Mouse (Mus musculus) embryonic stem cell, embryonic (primary cell): ENCODE data around the gene Patj.

Source experiments
- CTCF ChIA-PET, 4 experiments: fragments of 300-600 bp in 2 of 4; fragments of 350-600 bp in 2 of 4; sonication (Branson Sonifier 250); formaldehyde crosslinking; loops; one replicate each; lab custom pipeline; 2022; ENCODE audit warnings: inconsistent platforms in 2 of 4; lab: Charles Lee
- POLR2A ChIA-PET, 4 experiments: fragments of 300-600 bp in 2 of 4; fragments of 350-600 bp in 2 of 4; sonication (Branson Sonifier 250); formaldehyde crosslinking; loops; one replicate each; lab custom pipeline; 2022; ENCODE audit warnings: antibody characterized with exemption in 4 of 4, inconsistent platforms in 1 of 4; lab: Charles Lee

Gene Patj

DNA sequence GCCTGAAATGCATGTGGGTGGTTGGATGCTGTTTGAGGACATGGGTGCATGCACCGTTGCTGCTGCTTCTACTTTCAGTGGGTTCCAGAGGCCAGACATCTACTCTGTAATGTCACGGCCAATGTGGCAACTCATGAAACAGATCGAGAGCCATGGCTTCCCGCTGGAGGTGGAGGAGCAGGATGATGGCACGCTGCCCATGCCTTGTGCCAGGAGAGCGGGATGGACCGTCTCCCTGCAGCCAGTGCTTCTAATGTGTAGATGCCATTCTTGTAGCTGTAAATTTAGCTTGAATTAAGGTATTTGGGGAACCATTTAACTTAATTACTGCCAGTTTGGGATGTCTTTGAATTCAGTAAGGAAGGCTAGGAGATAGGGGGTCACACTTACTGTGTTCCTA lies 270.3 kb downstream of the Patj start:
- CTCF ChIA-PET, result no interaction called here
- POLR2A ChIA-PET, result no interaction called here

DNA sequence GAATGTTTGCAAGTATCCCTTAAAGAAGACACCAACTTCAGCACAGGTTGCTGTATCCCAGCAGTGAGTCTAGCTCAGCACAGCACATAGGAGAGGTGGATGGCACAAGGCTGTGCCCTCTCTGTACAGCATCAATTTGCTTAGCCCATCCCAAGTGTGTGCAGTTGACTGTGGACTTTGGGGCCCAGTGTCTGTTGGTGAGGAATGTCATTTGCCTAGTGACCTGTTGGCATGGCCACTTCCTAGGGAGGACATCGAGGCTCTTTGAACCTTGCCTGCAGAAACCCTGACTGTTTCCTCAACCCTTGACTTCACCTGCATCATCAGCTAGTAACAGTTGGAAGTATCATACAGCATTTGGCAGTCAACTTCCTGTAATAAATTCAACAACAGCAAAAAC lies 270.9 kb downstream of the Patj start:
- CTCF ChIA-PET, result no interaction called here

DNA sequence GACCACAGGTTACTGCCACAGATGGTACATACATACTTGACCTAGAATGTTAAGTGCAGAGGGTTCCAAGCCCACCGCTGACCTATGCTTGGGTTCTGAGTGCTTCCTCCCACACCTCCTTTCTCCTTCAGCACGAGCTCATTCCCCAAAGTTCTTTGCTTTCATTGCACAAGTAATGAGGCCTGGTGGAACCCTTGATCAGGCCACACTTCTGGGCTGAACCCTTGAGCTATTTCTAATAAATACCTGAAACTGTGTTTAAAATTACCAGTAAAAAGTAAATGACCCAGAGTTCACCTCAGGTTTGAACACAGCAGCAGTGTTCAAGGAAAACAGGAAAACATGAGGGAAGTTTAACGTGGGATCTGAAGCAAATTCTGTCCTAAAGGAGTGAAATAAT lies 271.4 kb downstream of the Patj start:
- ChIA-PET POLR2A (no interaction called here), CTCF (interaction anchor here in 1 of 4 experiments (0.6 kb wide), 1 partner anchor 699 kb away, joined by 4 read pairs; no protein-coding TSS in a partner anchor)

More for the DNA sequence above, 270.9 kb downstream of the Patj start:
- POLR2A ChIA-PET, result no interaction called here

DNA sequence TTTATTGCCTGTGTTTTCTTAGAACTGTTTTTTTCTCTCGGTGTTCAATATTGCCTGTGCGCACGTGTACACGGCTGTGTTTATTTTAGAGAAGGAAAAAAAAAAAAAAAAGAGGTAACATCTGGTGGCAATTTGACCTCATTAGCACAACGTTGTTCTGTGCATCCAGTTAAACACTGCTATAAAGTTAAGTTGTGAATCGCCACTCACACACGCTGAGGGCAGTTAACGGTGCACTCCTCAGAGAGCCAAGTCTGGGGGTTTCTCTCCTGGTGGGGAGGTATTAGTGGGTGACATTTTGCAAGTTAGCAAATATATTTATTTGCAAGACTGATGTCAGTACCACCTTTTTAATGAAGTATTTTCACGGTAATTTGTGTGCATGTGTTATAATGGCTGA lies 281.9 kb downstream of the Patj start:
- ChIA-PET POLR2A (interaction anchor here in 1 of 4 experiments (0.7 kb wide), 1 partner anchor 477 kb away, joined by 3 read pairs; no protein-coding TSS in a partner anchor), CTCF (no interaction called here)

DNA sequence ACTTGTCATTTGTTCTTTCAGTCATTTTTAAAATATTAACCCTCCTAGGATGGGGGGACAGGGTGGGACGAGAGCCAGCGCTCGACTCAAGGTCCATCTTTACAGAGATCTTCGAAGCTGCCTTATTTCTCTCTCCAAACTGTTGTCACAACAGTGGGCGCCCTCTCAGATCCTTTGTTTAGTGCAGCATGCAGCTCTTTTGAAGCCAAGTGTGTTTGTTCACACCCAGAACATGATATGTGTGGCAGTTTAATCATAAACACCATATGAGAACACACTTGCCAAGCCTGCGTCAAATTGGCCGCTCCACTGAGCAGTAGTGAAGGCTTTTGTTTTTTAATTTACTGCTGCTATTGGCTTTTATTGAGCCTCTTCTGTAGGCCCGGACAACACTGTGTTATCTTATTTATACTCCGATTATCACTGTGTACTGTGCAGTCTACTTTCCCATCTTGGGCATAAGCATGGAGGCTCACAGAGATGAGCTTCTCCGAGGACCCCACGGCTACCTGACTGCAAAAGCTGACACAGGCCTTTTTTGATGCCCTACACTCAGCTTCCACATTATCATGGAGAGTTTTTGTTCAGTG lies 291.2 kb downstream of the Patj start:
- CTCF ChIA-PET, result interaction anchor here in 2 of 4 experiments (0.6 to 1.1 kb wide), 3 partner anchors 22 to 251 kb away, joined by 3 to 4 read pairs (median 3); no protein-coding TSS in a partner anchor
- POLR2A ChIA-PET, result interaction anchor here in 2 of 4 experiments (0.6 to 1.0 kb wide), 2 partner anchors 12 to 236 kb away, joined by 3 to 5 read pairs; no protein-coding TSS in a partner anchor

DNA sequence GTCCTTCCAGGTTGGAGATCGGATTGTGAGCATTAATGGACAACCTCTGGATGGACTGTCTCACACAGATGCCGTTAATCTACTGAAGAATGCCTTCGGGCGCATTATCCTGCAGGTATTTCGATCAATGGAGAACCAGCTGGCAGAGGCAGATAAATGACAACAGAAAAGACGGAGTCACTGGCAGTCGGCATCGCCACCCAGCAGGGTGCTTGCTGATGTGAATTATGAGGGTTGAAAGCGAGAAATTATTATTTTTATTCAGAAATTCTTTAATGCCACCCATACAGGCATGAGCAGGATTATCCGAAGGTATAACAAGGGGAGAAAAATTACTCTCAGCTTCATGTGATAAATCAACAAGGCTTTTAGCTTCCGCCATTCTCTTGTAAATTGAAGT lies 292.5 kb downstream of the Patj start:
- CTCF ChIA-PET, result interaction anchor here in 2 of 4 experiments (1.0 to 1.1 kb wide), 2 partner anchors 34 to 143 kb away, joined by 3 to 4 read pairs; no protein-coding TSS in a partner anchor
- POLR2A ChIA-PET, result interaction anchor here in 1 of 4 experiments (1.2 to 1.3 kb wide), 2 partner anchors 14 to 15 kb away, joined by 3 read pairs; no protein-coding TSS in a partner anchor

DNA sequence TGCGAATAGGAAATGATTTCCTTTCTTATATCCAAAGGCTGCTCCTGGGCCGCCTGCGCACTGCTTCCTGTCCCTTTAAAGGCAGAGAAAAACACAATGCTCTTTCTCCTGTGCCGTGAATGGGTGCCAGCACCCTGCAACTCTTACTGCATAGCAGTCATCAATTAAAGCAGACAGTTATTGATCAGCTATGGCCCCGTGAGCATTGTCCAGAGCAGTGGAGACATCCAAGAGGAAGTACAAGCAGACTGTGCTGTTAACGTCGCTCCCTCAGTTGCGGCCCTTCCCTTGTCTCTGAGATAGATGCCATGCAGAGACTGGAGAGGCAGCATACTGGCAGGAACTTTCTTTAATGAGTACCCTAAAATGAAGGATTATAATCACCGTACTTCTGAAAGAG lies 292.9 kb downstream of the Patj start:
- ChIA-PET CTCF (no interaction called here), POLR2A (interaction anchor here in 1 of 4 experiments (0.6 to 1.3 kb wide), 3 partner anchors 14 to 97 kb away, joined by 3 to 4 read pairs (median 3); no protein-coding TSS in a partner anchor)

DNA sequence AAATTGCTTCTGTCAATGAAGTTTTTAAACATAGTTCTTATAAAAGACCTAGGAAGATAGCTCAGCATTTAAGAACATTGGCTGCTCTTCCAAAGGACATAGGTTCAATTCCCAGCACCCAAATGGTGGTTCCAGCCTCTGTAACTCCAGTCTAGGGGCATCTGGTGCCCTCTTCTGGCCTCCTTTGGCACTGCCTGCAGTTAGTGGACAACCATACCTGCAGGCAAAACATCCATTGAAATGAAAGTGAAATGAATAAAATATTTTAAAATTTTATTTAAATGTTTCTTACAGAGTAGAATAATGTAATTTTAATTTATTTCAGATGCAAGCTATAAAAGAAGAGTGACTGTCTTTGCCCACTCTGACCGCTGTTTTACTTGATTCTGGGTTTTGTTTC lies 294.4 kb downstream of the Patj start:
- CTCF ChIA-PET, result interaction anchor here in 3 of 4 experiments (0.7 to 1.5 kb wide), 4 partner anchors 9 to 691 kb away, joined by 3 to 5 read pairs (median 4); no protein-coding TSS in a partner anchor
- POLR2A ChIA-PET, result interaction anchor here in 3 of 4 experiments (0.5 to 1.0 kb wide), 5 partner anchors 9 to 298 kb away, joined by 3 read pairs; no protein-coding TSS in a partner anchor

DNA sequence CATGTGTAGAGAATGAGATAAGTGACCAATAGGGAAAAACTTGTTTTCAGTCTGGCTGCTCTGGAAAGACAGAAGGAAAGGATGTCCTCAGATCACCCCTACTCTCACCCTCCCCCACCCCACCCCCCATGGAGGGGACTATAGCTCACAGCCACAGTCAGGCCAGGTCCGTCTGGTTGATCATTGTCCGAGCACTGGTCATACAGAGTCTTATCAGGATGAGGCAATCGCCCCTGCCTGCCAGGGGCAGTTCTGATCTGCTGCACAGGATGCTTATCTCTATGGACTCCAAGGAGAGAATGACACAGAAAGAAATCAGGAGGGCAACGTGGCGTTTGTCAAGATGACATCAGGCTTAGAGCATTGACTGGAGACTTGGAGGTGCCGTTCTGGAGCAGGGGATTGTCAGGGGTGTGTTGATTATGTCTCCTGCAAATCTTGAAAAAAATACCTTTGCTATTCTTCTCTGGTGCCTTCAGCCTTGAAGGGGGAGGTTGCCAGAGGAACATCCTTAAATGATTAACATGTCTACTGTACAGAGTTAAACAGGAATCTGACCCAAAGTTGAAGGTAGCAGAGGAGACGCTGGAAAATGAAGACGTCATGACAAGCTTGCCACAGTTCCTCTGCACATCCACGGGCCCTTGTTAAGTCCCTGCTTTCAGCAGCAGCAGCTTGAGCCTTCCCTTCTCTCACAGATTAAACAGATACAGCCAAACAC lies 298.0 kb downstream of the Patj start:
- ChIA-PET CTCF (no interaction called here), POLR2A (interaction anchor here in 1 of 4 experiments (1.1 kb wide), 1 partner anchor 44 kb away, joined by 3 read pairs; no protein-coding TSS in a partner anchor)

DNA sequence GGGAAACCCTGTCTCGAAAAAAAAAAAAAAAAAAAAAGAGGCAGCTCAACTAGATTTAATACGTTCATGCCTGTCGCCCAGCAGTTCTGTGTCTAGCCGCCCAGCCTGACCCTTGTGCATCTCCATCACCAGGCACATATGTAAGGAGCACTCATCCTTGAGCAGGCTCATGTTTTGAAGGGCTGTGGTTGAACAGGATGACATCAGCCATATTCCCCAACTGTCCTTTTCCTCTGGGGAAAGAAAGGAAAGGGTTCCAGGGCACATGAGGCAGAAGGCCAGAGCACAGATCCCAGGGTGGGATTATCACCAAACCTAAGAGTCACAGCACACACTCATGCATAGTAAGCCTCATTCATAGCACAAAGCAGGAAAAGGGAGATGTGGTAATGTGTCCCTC lies 302.3 kb downstream of the Patj start:
- ChIA-PET POLR2A (interaction anchor here in 1 of 4 experiments (0.7 kb wide), 1 partner anchor 185 kb away, joined by 5 read pairs; no protein-coding TSS in a partner anchor), CTCF (interaction anchor here in 2 of 4 experiments (0.6 to 0.7 kb wide), 2 partner anchors 28 to 550 kb away, joined by 6 read pairs; no protein-coding TSS in a partner anchor)

DNA sequence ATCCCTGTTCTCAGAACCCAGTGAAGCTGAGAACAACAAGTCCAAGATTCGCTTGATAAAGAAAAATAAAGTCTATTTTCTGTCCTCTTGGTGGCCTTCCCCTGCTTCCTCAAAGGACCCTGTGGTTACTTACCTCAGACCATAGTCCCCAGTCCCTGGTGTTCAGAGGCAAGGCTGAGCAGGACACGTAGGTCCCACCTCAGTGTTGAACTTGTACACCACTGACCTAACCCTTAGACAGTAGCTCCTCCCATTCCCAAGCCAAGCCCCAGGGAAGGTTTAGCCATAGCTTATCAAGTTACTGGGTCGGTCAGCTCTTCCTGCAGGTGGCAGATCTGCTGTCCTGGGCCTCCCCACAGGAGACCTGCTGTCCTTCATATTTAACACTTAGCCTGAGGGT lies 303.3 kb downstream of the Patj start:
- POLR2A ChIA-PET, result interaction anchor here in 1 of 4 experiments (0.6 to 1.1 kb wide), 2 partner anchors 9 to 119 kb away, joined by 3 read pairs; partner anchors contain the start of gene Kank4
- CTCF ChIA-PET, result interaction anchor here in 2 of 4 experiments (0.7 to 1.2 kb wide), 3 partner anchors 9 to 472 kb away, joined by 3 read pairs; no protein-coding TSS in a partner anchor

DNA sequence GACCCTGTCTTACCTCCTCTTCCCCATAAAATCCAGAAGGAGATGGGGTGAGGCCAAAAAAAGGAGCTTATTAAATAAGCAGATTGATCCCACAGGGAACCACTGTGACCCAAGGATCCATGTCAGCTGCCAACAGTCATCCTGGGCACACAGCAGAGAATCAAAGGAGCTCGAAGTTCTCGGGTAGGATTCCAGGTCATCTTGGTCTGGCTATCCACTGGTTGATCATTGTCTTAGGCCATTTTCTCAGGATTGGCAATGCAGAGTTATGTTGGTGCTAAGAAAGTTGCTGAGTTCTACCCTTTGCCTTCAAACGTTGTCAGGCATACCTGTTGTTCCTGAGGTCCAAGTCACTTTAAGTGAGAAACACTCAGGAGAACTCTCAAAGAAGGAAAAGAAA lies 304.6 kb downstream of the Patj start:
- ChIA-PET CTCF (interaction anchor here in 3 of 4 experiments (0.6 to 0.9 kb wide), 4 partner anchors 22 to 34 kb away, joined by 3 to 15 read pairs (median 4); no protein-coding TSS in a partner anchor), POLR2A (interaction anchor here in 2 of 4 experiments (0.5 to 1.0 kb wide), 2 partner anchors 196 to 223 kb away, joined by 3 to 4 read pairs; no protein-coding TSS in a partner anchor)

DNA sequence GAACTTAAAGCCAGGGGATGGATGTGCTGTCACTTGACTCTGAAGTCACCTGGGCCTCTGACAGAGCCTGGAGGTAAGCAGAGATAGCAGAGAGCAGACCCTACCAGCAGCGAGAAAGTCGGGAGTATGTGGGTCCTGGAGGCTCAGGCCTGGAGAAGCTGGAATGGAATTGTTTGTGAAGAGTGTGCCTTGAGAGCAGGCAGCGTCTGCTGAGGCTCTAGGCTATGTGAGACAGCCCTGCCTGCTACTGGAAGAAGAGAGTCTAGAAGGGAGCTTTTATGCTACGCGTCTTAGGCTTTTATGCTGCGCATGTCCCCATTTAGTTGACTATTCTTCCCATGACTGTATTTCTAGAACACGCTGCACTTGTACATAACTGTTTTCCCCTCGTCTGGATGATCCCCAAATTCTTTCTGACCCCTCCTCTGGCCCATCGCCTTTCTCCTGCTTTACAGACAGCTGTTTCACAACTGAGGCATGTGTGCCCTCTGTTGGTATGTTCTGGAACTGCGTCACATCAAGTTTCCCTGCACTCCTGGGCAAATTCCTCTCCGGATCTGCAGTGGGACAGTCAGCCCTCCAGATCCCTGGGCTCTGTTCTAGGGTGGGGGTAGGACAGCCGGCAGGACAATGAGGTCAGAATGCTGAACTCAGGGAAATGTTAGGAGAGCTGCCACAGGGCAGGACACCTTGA lies 306.8 kb downstream of the Patj start:
- ChIA-PET POLR2A (interaction anchor here in 2 of 4 experiments (0.9 to 1.9 kb wide), 8 partner anchors 9 to 291 kb away, joined by 3 to 6 read pairs (median 3); no protein-coding TSS in a partner anchor), CTCF (interaction anchor here (0.5 to 2.7 kb wide), 38 partner anchors 8 to 1997 kb away, joined by 3 to 12 read pairs (median 3); no protein-coding TSS in a partner anchor)

DNA sequence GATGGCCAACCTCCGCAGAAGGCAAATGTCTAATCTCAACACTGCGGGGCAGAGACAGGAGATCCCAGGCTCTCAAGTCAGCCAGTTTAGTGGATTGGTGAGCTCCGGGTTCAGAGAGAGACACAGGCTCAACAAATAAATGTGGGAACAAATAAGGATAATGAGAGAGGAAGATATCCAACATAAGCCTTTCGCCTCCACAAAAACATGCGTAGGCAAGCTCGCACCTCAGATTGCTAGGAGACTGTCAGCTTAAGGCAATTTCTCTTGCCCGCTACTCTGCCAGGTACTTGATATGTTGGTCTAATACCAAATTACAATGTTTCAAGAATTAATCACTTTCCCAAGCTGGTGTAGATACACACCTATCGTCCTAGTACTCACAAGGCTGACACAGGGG lies 315.3 kb downstream of the Patj start:
- POLR2A ChIA-PET, result interaction anchor here in 2 of 4 experiments (0.6 to 1.1 kb wide), 2 partner anchors 9 to 212 kb away, joined by 3 read pairs; no protein-coding TSS in a partner anchor
- CTCF ChIA-PET, result interaction anchor here in 2 of 4 experiments (0.7 to 1.4 kb wide), 3 partner anchors 9 to 15 kb away, joined by 3 read pairs; no protein-coding TSS in a partner anchor

DNA sequence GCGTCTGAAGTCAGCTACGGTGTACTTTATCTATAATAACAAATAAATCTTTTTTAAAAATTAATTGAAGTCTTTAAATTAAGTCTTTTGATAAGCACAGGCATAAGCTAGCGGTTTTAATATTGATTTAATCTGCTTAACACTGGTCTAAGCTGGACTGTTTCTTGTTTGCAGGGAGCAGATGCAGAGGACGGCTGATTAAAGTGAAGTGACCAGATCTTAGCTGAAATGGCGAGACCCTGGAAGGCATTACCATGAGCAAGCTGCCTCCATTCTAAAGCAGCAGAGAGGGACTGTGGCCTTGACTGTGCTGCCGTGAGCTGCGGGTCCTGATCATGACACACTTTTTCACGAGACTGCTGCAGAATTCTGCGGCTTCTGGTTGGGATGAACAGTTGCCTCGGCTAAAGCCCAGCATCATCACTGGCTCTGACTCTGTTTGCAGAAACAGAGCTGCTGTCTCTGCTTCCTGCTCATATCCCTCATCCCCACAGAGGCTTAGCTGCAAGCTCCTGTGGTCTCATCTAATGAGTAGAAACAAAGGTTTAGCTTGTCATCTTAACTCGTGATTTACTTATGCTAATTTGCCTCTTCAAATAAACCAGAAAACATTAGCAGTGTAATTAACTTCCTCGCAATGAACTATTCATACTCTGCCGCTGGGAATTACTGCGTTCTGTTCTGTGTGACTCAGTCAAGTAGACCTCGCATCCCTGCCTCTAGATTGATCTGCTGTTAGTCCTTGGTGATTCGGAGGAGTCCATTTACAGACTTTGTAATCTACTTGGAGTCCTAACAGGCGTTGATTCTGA lies 322.4 kb downstream of the Patj start:
- ChIA-PET POLR2A (interaction anchor here in 3 of 4 experiments (0.5 to 1.9 kb wide), 8 partner anchors 10 to 205 kb away, joined by 3 to 9 read pairs (median 4); no protein-coding TSS in a partner anchor), CTCF (interaction anchor here in 2 of 4 experiments (0.6 to 1.2 kb wide), 2 partner anchors 90 to 165 kb away, joined by 3 to 4 read pairs; no protein-coding TSS in a partner anchor)

DNA sequence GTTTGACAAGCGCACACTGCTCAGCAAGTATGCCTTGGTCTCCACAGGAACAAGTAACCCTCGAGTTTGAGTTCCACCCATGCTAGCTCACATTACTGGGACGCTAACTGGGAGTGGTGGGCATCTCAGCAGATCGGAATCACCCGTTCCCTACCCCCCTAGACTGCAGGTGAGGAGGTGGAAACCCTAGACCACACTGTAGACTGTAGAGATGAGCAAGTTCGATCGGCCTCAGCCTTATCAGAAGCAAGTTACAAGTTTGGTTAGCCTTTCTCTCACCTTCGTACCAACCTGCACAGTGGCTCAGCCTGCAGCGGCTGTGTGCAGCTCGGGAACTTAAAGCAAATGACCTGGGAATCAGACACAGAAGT lies 322.9 kb downstream of the Patj start:
- ChIA-PET POLR2A (interaction anchor here in 3 of 4 experiments (0.5 to 1.6 kb wide), 7 partner anchors 9 to 205 kb away, joined by 3 to 9 read pairs (median 4); no protein-coding TSS in a partner anchor), CTCF (interaction anchor here in 1 of 4 experiments (1.2 kb wide), 1 partner anchor 164 kb away, joined by 3 read pairs; no protein-coding TSS in a partner anchor)

DNA sequence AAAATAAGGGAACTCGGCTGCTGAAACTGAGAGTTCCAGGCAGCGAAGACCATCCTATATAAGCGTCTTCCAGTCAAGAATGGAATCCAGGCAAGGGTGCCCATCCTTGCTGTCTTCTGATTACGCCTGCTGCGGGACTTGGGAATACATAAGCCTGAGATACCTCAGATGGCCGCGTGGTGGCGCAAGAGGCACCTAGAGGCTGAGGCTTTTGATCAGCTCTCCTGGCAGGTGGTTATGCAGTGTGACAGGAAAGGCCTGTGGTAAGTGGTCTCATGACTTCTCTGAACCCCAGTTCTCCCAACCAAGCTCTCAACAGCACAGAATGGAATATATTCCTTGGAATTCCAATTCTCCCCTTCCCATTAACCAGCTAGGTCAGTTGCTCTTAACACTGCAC lies 326.9 kb downstream of the Patj start:
- POLR2A ChIA-PET, result interaction anchor here (0.6 to 20.3 kb wide), 20 partner anchors 8 to 214 kb away, joined by 3 to 437 read pairs (median 4); partner anchors contain the start of genes Kank4 (in 1 of the 4) and Usp1 (in 1 of the 4)
- CTCF ChIA-PET, result interaction anchor here (0.6 to 3.0 kb wide), 33 partner anchors 11 to 769 kb away, joined by 3 to 11 read pairs (median 4); no protein-coding TSS in a partner anchor
